Mouse (Mus musculus) bone marrow macrophage, adult 2 months (primary cell): ENCODE results near the gene Pcdh8.

Experiments
- CTCF ChIP-seq: IDR thresholded peaks from 2 replicates; pipeline ENCODE4 v1.5.1; 2012; ENCODE audit warnings: low read depth, mild to moderate bottlenecking, low read length, moderate library complexity
- POLR2A ChIP-seq: IDR thresholded peaks from 2 replicates; pipeline ENCODE4 v1.6.1; 2012; ENCODE audit warnings: mild to moderate bottlenecking, low read depth, low read length, borderline replicate concordance

- TF ChIP-seq POLR2A (no peak), CTCF (no peak)
Measured at GRCm38 (mm10) chr14:79814084-79814483, 43.0 kb upstream of the Pcdh8 start.
